Mouse (Mus musculus) small intestine, adult 2 months (tissue): ENCODE data around the gene Cyp1a2.

Source experiments
- CTCF ChIP-seq: fragments of 200-500 bp; IDR thresholded peaks from 2 replicates; pipeline ENCODE4 v1.5.1; 2012; ENCODE audit warnings: low read depth, mild to moderate bottlenecking, control low read depth, inconsistent platforms, low read length, moderate library complexity, mixed read lengths; ENCODE audit not compliant: insufficient replicate concordance, insufficient read length; ENCODE audit errors: extremely low read depth
- POLR2A ChIP-seq: fragments of 200-500 bp; IDR thresholded peaks from 2 replicates; pipeline ENCODE4 v1.6.1; 2012; ENCODE audit warnings: low read depth, mild to moderate bottlenecking, control low read depth, inconsistent platforms, low read length, moderate library complexity

DNA sequence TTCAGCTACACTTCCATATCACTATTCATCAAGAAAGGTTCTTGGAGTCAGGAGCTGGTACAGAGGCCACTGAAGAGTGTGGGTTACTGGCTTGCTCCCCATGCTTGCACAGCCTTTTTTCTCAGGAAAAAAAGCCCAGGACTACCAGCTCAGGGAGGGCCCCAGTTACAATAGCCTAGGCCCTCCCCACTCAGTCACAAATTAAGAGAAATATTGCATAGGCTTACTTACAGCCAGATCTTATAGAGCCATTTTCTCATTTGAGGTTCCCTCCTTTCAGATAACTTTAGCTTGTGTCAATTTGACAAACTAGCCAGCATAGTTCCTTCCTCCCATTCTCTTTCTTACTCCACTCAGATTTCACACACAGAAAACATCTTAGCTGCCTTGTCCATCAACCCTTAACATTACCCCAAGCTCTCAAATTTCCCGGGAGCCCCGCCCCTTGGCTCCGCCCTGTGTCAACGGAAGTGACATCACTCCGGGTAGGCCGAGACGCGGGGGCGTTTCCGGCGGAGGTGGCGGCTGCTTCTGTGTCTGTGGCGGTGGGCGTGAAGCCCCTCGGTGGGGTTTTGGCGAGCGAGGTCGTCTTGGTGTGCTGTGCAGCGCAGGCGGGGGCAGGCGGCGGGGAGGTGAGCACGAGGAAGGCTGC is 24.7 kb upstream of the Cyp1a2 start, which contains the start of gene Edc3:
- TF ChIP-seq POLR2A (no peak; the same call in 1 of the 2 replicates), CTCF (no peak)
